In genomic region chr8:104343957-104344356, GRCm38 (mm10) we compare ENCODE assay signal across 8 mouse cellular contexts. TPM values are rescaled to one million over a fixed set of nuclear protein-coding genes. Genes with fewer than 3 reads are reported as not detected.
A peak's percentile ranks its signal among the peaks of the same experiment; 100 is the strongest.
DNase-seq lines count a peak whose midpoint lies in the region; ATAC-seq and TF ChIP-seq lines count a peak whose summit lies in the region.

No protein-coding gene starts in this region.

- peak; percentile 96 for TF ChIP-seq CTCF in cortical plate, adult 2 months (IDR thresholded peaks at IDR 0.05; ENCODE audit: extremely low read depth, insufficient read depth, low read length)

- DNase-seq in adrenal gland, adult (ENCODE audit: inconsistent age in 2 of 2, low spot score in 1 of 2) = peak; percentile 89 to 95
- peak; percentile 93 for DNase-seq in gastrocnemius, postnatal 10 days
- peak; percentile 61 to 89 for DNase-seq in left cerebral cortex, postnatal 10 days (ENCODE audit: extremely low spot score in 1 of 2, low spot score in 2 of 2)
- peak; percentile 90 for DNase-seq in mesoderm, embryonic 11.5 days (ENCODE audit: low read depth, low spot score)
- peak; percentile 86 for DNase-seq in right cerebral cortex, postnatal 25 days
- peak; percentile 80 to 86 for DNase-seq in urinary bladder, postnatal 36 days (ENCODE audit: low spot score in 2 of 2)

- H3K4me1 ChIP-seq in cortical plate, adult 2 months (ENCODE audit: control insufficient read depth, insufficient read depth, low read length) = no peaks in the 10 kb centered on the region
- peaks cover 19% of the 10 kb centered on the region for H3K4me1 ChIP-seq in intestine, embryonic 15.5 days (replicated peaks)

- 13% methylated on average over 7 of the region's 7 CpGs for WGBS in intestine, embryonic 15.5 days

- H3K4me2 ChIP-seq in intestine, embryonic 15.5 days (replicated peaks) = no peak overlapping the region

- no peaks in the 10 kb centered on the region for H3K27me3 ChIP-seq in intestine, embryonic 15.5 days (replicated peaks)

- ATAC-seq in intestine, embryonic 15.5 days = peak; percentile 46; the same call in 1 of the 2 replicates

- peaks cover 8% of the 10 kb centered on the region; the same call in 1 of the 2 replicates for H3K36me3 ChIP-seq in intestine, embryonic 15.5 days

- intact Hi-C loops in left cerebral cortex, postnatal 10 days (cut with DNase I) = loop anchor here (2.0 to 10.0 kb wide), 4 partner anchors 92 to 199 kb away; partner anchors contain the start of genes Cklf, Dync1li2 and Terb1

- no peak overlapping the region for H3K4me3 ChIP-seq in cortical plate, adult 2 months (ENCODE audit: insufficient read depth, low read length)
- H3K4me3 ChIP-seq in intestine, embryonic 15.5 days (replicated peaks) = no peak overlapping the region

- TF ChIP-seq POLR2A in cortical plate, adult 2 months (IDR thresholded peaks at IDR 0.05; ENCODE audit: extremely low read depth, insufficient read depth, low read length) = no peak

- H3K27ac ChIP-seq in cortical plate, adult 2 months (ENCODE audit: insufficient read depth, low read length) = no peak overlapping the region
- H3K27ac ChIP-seq in intestine, embryonic 15.5 days = no peak overlapping the region

- H3K9ac ChIP-seq in intestine, embryonic 15.5 days = 0 out of 2 replicates have a peak overlapping the region, but pooled peaks have one; percentile 10

- no peaks in the 10 kb centered on the region for H3K9me3 ChIP-seq in intestine, embryonic 15.5 days

RNA-seq across cellular contexts. Expression of gene Cmtm3, which starts 4.7 kb away (rescaled TPM):
- 19.8 and 20.4 TPM in 2 replicates for polyA plus RNA-seq in cortical plate, adult 2 months (2012; rRNA removed)
- total RNA-seq in gastrocnemius, postnatal 10 days (2021) = 10 to 100 TPM; 27.4 to 38.9 TPM
- polyA plus RNA-seq in intestine, embryonic 15.5 days (2015; fragmentation: Nextera tagmentation; extraction: Ambion mirVana) = 111 and 126 TPM in 2 replicates
- total RNA-seq in left cerebral cortex, postnatal 10 days (2021) = 10 to 100 TPM; 13.2 to 22.8 TPM

RNA-seq across cellular contexts. Expression of gene Cmtm2b, which starts 21.9 kb away (rescaled TPM):
- polyA plus RNA-seq in cortical plate, adult 2 months (2012; rRNA removed) = not detected in 2 replicates
- total RNA-seq in gastrocnemius, postnatal 10 days (2021) = not detected
- polyA plus RNA-seq in intestine, embryonic 15.5 days (2015; fragmentation: Nextera tagmentation; extraction: Ambion mirVana) = not detected in 2 replicates
- total RNA-seq in left cerebral cortex, postnatal 10 days (2021) = not detected

RNA-seq across cellular contexts. Expression of gene Gm11020, which starts 22.6 kb away (rescaled TPM):
- polyA plus RNA-seq in cortical plate, adult 2 months (2012; rRNA removed) = not detected in 2 replicates
- total RNA-seq in gastrocnemius, postnatal 10 days (2021) = not detected
- polyA plus RNA-seq in intestine, embryonic 15.5 days (2015; fragmentation: Nextera tagmentation; extraction: Ambion mirVana) = not detected in 2 replicates
- not detected for total RNA-seq in left cerebral cortex, postnatal 10 days (2021)

RNA-seq across cellular contexts. Expression of gene Cmtm1, which starts 34.0 kb away (rescaled TPM):
- polyA plus RNA-seq in cortical plate, adult 2 months (2012; rRNA removed) = not detected in 2 replicates
- not detected for total RNA-seq in gastrocnemius, postnatal 10 days (2021)
- not detected in 2 replicates for polyA plus RNA-seq in intestine, embryonic 15.5 days (2015; fragmentation: Nextera tagmentation; extraction: Ambion mirVana)
- not detected for total RNA-seq in left cerebral cortex, postnatal 10 days (2021)

RNA-seq across cellular contexts. Expression of gene Gm45711, which starts 34.1 kb away (rescaled TPM):
- not detected in 2 replicates for polyA plus RNA-seq in cortical plate, adult 2 months (2012; rRNA removed)
- total RNA-seq in gastrocnemius, postnatal 10 days (2021) = not detected
- polyA plus RNA-seq in intestine, embryonic 15.5 days (2015; fragmentation: Nextera tagmentation; extraction: Ambion mirVana) = not detected in 2 replicates
- not detected for total RNA-seq in left cerebral cortex, postnatal 10 days (2021)
